Mouse (Mus musculus) myocyte (in vitro differentiated cells): Measurements from ENCODE around the gene Exosc5. TPM values are rescaled to one million over a fixed set of nuclear protein-coding genes. Genes with fewer than 3 reads are reported as not detected.

ENCODE experiments used
- H3K27me3 ChIP-seq: one replicate; pipeline ENCODE4 v1.6.1; 2011; ENCODE audit not compliant: control insufficient read depth, insufficient read depth, insufficient read length
- H3K36me3 ChIP-seq: one replicate; pipeline ENCODE4 v1.6.1; 2011; ENCODE audit not compliant: control insufficient read depth, insufficient read depth
- H3K4me2 ChIP-seq: one replicate; pipeline ENCODE4 v1.6.1; 2011; ENCODE audit warnings: low read depth, control low read depth
- H3K4me3 ChIP-seq: one replicate; pipeline ENCODE4 v1.5.1; 2011; ENCODE audit warnings: mild to moderate bottlenecking, control low read depth, moderate library complexity
- H3K79me2 ChIP-seq: one replicate; pipeline ENCODE4 v1.6.1; 2011; ENCODE audit not compliant: control insufficient read depth, insufficient read depth
- H3ac ChIP-seq: one replicate; pipeline ENCODE4 v1.6.1; 2011; ENCODE audit not compliant: control insufficient read depth, insufficient read length
- CEBPB ChIP-seq: IDR thresholded peaks from 2 replicates; pipeline ENCODE4 v1.6.1; 2011; ENCODE audit warnings: mild to moderate bottlenecking, moderate library complexity; ENCODE audit not compliant: poor library complexity, insufficient read depth, severe bottlenecking
- E2F4 ChIP-seq: IDR thresholded peaks from one replicate; pipeline ENCODE4 v1.6.1; 2011; ENCODE audit warnings: mild to moderate bottlenecking, control low read depth, moderate library complexity; ENCODE audit not compliant: insufficient read depth
- MAX ChIP-seq: IDR thresholded peaks from one replicate; pipeline ENCODE4 v1.6.1; 2011; ENCODE audit warnings: low read depth, mild to moderate bottlenecking, control low read depth
- MYOD1 ChIP-seq, 3 experiments: IDR thresholded peaks; one replicate each; pipeline ENCODE4 v1.6.1; 2011; ENCODE audit warnings: control low read depth in 2 of 3, low read depth in 2 of 3, mild to moderate bottlenecking in 2 of 3, moderate library complexity in 1 of 3; ENCODE audit not compliant: insufficient read length in 2 of 3, control insufficient read depth in 1 of 3
- MYOG ChIP-seq, 3 experiments: IDR thresholded peaks; one replicate each; pipeline ENCODE4 v1.6.1; 2011; ENCODE audit warnings: control low read depth in 2 of 3, low read depth in 2 of 3, mild to moderate bottlenecking in 2 of 3; ENCODE audit not compliant: insufficient read length in 2 of 3, control insufficient read depth in 1 of 3, insufficient read depth in 1 of 3
- POLR2A ChIP-seq: IDR thresholded peaks from one replicate; pipeline ENCODE4 v1.6.1; 2011; ENCODE audit warnings: low read depth, mild to moderate bottlenecking, control low read depth, moderate library complexity; ENCODE audit not compliant: insufficient read length
- POLR2AphosphoS2 ChIP-seq: IDR thresholded peaks from one replicate; pipeline ENCODE4 v1.6.1; 2011; ENCODE audit warnings: low read depth, control low read depth; ENCODE audit not compliant: insufficient read length
- REST ChIP-seq: IDR thresholded peaks from one replicate; pipeline ENCODE4 v1.6.1; 2011; ENCODE audit warnings: mild to moderate bottlenecking, control low read depth, moderate library complexity; ENCODE audit not compliant: insufficient read depth, insufficient read length
- SRF ChIP-seq: IDR thresholded peaks from one replicate; pipeline ENCODE4 v1.6.1; 2011; ENCODE audit warnings: low read depth; ENCODE audit not compliant: control insufficient read depth, insufficient read length
- TCF12 ChIP-seq: IDR thresholded peaks from one replicate; pipeline ENCODE4 v1.6.1; 2011; ENCODE audit warnings: mild to moderate bottlenecking, control low read depth; ENCODE audit not compliant: poor library complexity, insufficient read depth, severe bottlenecking
- TCF3 ChIP-seq: IDR thresholded peaks from one replicate; pipeline ENCODE4 v1.6.1; 2011; ENCODE audit warnings: low read depth, control low read depth; ENCODE audit not compliant: insufficient read length
- USF1 ChIP-seq: IDR thresholded peaks from one replicate; pipeline ENCODE4 v1.6.1; 2011; ENCODE audit warnings: low read depth, mild to moderate bottlenecking, control low read depth, moderate library complexity
- polyA plus RNA-seq: library from polyadenylated mRNA; unstranded; fragments of >200 nt; fragmentation: generic; extraction: Trizol; gene quantifications from one replicate; pipeline ENCODE4 v1.2.1, GENCODE M21; 2012; ENCODE audit warnings: missing spikeins

Exosc5 gene
- polyA plus RNA-seq: 43.5 TPM

DNA sequence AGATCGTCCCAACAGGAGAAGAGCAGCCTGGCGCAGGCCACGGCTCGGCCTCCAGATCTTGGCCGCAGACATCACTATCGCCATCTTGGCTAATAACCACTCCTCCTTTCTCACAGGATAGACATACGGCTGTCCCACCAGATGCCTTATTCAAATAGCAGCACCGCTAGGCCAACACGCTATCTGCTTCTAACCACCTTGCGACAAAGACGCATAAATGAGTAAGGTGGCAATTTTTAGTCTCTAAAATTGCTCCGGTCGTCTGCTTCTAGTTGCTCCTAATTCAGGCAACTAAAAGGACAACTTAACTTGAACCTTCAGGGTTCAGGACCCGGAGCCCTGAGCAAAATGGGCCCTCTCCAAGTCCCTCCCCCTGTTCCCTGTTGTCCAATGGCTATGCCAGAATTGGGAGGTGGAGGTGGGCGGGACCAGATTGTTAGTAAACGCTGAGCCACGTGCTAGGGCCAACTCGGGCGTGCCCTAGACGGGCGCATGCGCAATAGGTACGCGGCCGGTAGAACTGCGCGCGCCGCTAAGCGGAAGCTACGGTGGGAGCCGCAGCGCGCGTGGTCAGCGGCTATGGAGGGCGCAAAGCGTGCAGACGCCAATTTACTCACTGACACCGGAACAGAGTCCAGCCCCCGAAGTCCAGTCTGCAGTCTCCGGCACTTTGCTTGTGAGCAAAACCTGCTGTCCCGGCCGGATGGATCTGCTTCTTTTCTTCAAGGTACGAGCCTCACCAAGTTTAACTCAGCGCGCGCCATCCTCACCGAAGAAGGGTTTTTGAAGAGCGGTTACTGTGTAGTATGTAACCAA is at the start of gene Exosc5, which contains the start of gene Bckdha:
Gene Exosc5, plus strand, starts transcription at position 508 of the 816 bp plus-strand sequence.
Gene Bckdha, minus strand, starts transcription at position 325 of the 816 bp plus-strand sequence.
- Histone ChIP-seq H3K36me3 (no peaks in the 10 kb centered on the region), H3K79me2 (no peaks in the 10 kb centered on the region), H3ac (peak within 1 kb of the TSS; percentile 11), H3K27me3 (no peaks in the 10 kb centered on the region), H3K4me3 (peak within 1 kb of the TSS; percentile 75), H3K4me2 (peak within 1 kb of the TSS; percentile 93)
- TF ChIP-seq TCF3 (no peak), USF1 (peak; percentile 62), MAX (peak; percentile 100), POLR2AphosphoS2 (peak; percentile 87), TCF12 (no peak), POLR2A (peak; percentile 89)

DNA sequence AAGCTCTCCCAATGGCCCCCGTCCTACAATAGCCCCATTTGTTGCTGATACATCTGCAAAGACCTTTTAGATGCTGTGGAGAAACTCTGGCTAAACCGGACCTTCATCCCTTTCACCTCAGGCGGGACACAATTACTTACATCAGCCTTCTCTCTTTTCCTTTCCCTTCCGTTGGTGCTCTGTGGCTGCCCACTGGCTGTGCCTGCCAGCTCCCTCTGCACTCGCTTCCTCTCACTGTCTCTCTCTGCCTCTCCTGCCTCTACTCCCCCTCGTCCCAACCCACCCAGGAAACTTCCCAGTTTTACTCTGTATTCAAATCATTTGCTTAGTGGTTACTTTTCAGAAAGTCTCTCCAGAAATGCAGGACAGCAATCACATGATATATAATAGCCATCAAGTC is 48.9 kb upstream of the Exosc5 start:
- TF ChIP-seq MYOD1 (IDR thresholded peaks at IDR 0.05; ENCODE audit: control insufficient read depth in 1 of 3, insufficient read length in 2 of 3, low read depth in 2 of 3) (no peak), MYOG (IDR thresholded peaks at IDR 0.05; ENCODE audit: control insufficient read depth in 1 of 3, insufficient read depth in 1 of 3, insufficient read length in 2 of 3, low read depth in 2 of 3) (no peak), POLR2AphosphoS2 (no peak), E2F4 (no peak), TCF3 (no peak), REST (no peak), CEBPB (no peak), MAX (no peak), USF1 (no peak), POLR2A (no peak), SRF (no peak), TCF12 (no peak)
- Histone ChIP-seq H3K27me3 (peaks cover 46% of the 10 kb centered on the region), H3K4me2 (no peak overlapping the region), H3K79me2 (no peaks in the 10 kb centered on the region), H3ac (no peak overlapping the region), H3K36me3 (no peaks in the 10 kb centered on the region), H3K4me3 (no peak overlapping the region)

DNA sequence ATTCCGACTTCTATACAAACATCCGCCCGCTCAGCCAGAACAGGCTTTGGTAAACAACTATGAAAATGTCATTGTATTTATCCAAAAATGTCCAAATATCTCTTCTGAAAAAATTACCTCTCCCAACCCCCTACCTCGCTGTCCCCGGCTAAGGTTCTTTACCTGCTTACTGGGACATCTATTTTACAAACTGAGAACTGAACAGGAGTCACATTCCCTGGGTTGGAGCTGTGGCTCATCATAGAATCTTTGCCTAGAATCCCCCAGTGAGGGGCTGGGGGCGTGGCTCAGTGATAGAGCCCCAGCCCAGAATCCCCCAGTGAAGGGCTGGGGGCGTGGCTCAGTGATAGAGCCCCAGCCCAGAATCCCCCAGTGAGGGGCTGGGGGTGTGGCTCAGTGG is 47.5 kb upstream of the Exosc5 start:
- TF ChIP-seq USF1 (no peak), POLR2A (no peak), CEBPB (no peak)
- Histone ChIP-seq H3K27me3 (peaks cover 47% of the 10 kb centered on the region), H3K4me3 (no peak overlapping the region), H3ac (no peak overlapping the region), H3K79me2 (no peaks in the 10 kb centered on the region), H3K36me3 (no peaks in the 10 kb centered on the region), H3K4me2 (no peak overlapping the region)

DNA sequence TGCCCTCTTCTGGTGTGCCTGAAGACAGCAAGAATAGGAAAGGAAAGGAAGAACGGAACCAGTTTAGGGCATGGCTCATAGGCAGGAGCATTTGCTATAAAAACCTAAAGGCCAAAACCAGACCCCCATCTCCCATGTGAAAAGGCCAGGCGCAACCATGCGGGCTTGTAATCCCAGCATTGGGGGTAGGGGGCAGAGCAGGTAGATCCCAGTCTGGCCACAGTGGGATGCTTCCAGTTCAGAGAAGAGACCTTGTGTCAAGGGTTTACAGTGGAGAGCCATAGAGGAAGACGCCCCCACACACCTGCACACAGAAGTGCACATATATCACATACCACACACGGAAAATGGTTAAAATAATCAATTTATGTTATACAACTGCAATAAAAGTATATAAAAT is 44.9 kb upstream of the Exosc5 start:
- no peaks in the 10 kb centered on the region for H3K79me2 ChIP-seq
- no peaks in the 10 kb centered on the region for H3K36me3 ChIP-seq
- no peak overlapping the region for H3ac ChIP-seq
- H3K4me2 ChIP-seq: no peak overlapping the region
- peaks cover 34% of the 10 kb centered on the region for H3K27me3 ChIP-seq
- H3K4me3 ChIP-seq: no peak overlapping the region
- TF ChIP-seq MYOD1 (IDR thresholded peaks at IDR 0.05; ENCODE audit: control insufficient read depth in 1 of 3, insufficient read length in 2 of 3, low read depth in 2 of 3) (no peak), SRF (no peak), TCF3 (no peak), USF1 (no peak), MAX (no peak), POLR2AphosphoS2 (no peak), MYOG (IDR thresholded peaks at IDR 0.05; ENCODE audit: control insufficient read depth in 1 of 3, insufficient read depth in 1 of 3, insufficient read length in 2 of 3, low read depth in 2 of 3) (no peak), POLR2A (no peak), CEBPB (no peak), REST (no peak), E2F4 (no peak), TCF12 (no peak)
